Mouse (Mus musculus): ENCODE data around the gene Sprr1b. TPM values are rescaled to one million over a fixed set of nuclear protein-coding genes. Genes with fewer than 3 reads are reported as not detected.

Sprr1b gene
- polyA plus RNA-seq, 1 experiment from 2014 or later = not detected

DNA sequence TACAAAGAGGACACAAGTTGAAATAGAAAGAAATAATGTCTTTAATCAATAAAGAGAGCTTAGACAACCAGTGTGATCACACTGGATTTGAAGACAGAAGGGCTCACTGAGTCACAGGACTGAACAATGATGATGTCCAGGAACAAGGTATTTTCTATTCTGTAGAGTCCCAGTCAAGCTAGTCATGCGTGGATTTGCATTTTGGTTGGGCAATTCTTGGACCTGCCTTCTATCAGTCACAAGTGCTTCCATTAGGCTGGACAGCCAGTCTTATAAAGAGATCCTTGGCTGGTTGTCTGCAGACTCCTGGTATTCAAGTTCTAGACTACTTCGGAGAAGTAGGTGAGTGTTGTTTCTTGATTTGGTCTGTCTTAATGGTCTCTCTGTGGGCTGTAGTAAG, 30.9 kb downstream of the Sprr1b start, which contains the start of gene Sprr2i:
Gene Sprr2i, plus strand, starts transcription at position 301 of the 400 bp plus-strand sequence.
- H3K27ac ChIP-seq (replicated peaks) = no peak within 1 kb of the TSS
- no peak for ATAC-seq (ENCODE audit: low read depth)
- no peak within 1 kb of the TSS for H3K4me3 ChIP-seq
- no peaks in the 10 kb centered on the region for H3K9me3 ChIP-seq
- no peaks in the 10 kb centered on the region for H3K4me1 ChIP-seq (replicated peaks)
- no peaks in the 10 kb centered on the region for H3K27me3 ChIP-seq
- no peak within 1 kb of the TSS for H3K9ac ChIP-seq
- H3K36me3 ChIP-seq = no peaks in the 10 kb centered on the region
- WGBS = 96% methylated on average over 2 of the region's 2 CpGs
- H3K4me2 ChIP-seq = no peak within 1 kb of the TSS

DNA sequence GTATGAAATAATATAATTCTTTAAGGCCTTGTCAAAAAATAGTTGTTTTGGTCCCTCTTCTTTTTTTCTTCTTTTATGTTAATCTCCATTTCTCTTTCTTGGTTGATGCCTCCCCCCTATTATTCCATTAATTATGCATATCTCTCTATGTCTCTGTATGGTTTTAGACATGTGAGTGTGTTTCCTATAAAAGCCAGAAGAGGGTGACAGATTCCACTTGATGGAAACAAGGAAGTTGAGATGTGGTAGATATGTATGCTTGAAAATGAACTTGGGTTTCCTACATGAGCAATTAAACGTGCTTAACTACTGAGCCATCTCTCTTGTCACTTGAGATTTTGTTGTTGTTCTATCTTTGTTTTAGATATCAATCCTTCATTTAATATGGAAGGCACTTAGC, 44.3 kb downstream of the Sprr1b start:
- Histone ChIP-seq H3K4me3 (no peak overlapping the region), H3K4me1 (replicated peaks) (no peaks in the 10 kb centered on the region), H3K4me2 (no peak overlapping the region), H3K36me3 (no peaks in the 10 kb centered on the region), H3K9me3 (no peaks in the 10 kb centered on the region), H3K27me3 (no peaks in the 10 kb centered on the region), H3K9ac (no peak overlapping the region), H3K27ac (replicated peaks) (no peak overlapping the region)
- ATAC-seq (ENCODE audit: low read depth) = no peak
- WGBS = 78% methylated on average over 1 of the region's 1 CpGs

Other genes starting within 250 kb of the Sprr1b start
- not detected in 2 replicates for gene Sprr2a1, start 223.0 kb downstream of the Sprr1b start, polyA plus RNA-seq (2015; fragmentation: Nextera tagmentation; extraction: Ambion mirVana)
- not detected in 2 replicates for gene Sprr2a2, start 222.9 kb downstream of the Sprr1b start, polyA plus RNA-seq (2015; fragmentation: Nextera tagmentation; extraction: Ambion mirVana)
- not detected in 2 replicates for gene Sprr2a3, start 153.4 kb downstream of the Sprr1b start, polyA plus RNA-seq (2015; fragmentation: Nextera tagmentation; extraction: Ambion mirVana)
- not detected in 2 replicates for gene Sprr2b, start 122.2 kb downstream of the Sprr1b start, polyA plus RNA-seq (2015; fragmentation: Nextera tagmentation; extraction: Ambion mirVana)
- gene Sprr2d, start 99.6 kb downstream of the Sprr1b start, polyA plus RNA-seq (2015; fragmentation: Nextera tagmentation; extraction: Ambion mirVana) = not detected in 2 replicates
- gene Sprr2e, start 86.6 kb downstream of the Sprr1b start, polyA plus RNA-seq (2015; fragmentation: Nextera tagmentation; extraction: Ambion mirVana) = not detected in 2 replicates
- gene Sprr2f, start 73.6 kb downstream of the Sprr1b start, polyA plus RNA-seq (2015; fragmentation: Nextera tagmentation; extraction: Ambion mirVana) = not detected in 2 replicates
- not detected in 2 replicates for gene Sprr2h, start 53.1 kb downstream of the Sprr1b start, polyA plus RNA-seq (2015; fragmentation: Nextera tagmentation; extraction: Ambion mirVana)
- not detected in 2 replicates for gene Sprr2i, start 30.8 kb downstream of the Sprr1b start, polyA plus RNA-seq (2015; fragmentation: Nextera tagmentation; extraction: Ambion mirVana)
- not detected in 2 replicates for gene Sprr2j-ps, start 20.7 kb downstream of the Sprr1b start, polyA plus RNA-seq (2015; fragmentation: Nextera tagmentation; extraction: Ambion mirVana)
- gene Gm9774, start 9.4 kb downstream of the Sprr1b start, polyA plus RNA-seq (2015; fragmentation: Nextera tagmentation; extraction: Ambion mirVana) = 9.7 and 14.2 TPM in 2 replicates
- gene Sprr2k, start 6.2 kb downstream of the Sprr1b start, polyA plus RNA-seq (2015; fragmentation: Nextera tagmentation; extraction: Ambion mirVana) = not detected in 2 replicates
- not detected in 2 replicates for gene Sprr3, start 19.9 kb upstream of the Sprr1b start, polyA plus RNA-seq (2015; fragmentation: Nextera tagmentation; extraction: Ambion mirVana)
- gene Sprr1a, start 47.1 kb upstream of the Sprr1b start, polyA plus RNA-seq (2015; fragmentation: Nextera tagmentation; extraction: Ambion mirVana) = not detected in 2 replicates
- gene Sprr4, start 61.7 kb upstream of the Sprr1b start, polyA plus RNA-seq (2015; fragmentation: Nextera tagmentation; extraction: Ambion mirVana) = not detected in 2 replicates
- gene 2310046K23Rik, start 95.7 kb upstream of the Sprr1b start, polyA plus RNA-seq (2015; fragmentation: Nextera tagmentation; extraction: Ambion mirVana) = not detected in 2 replicates
- not detected in 2 replicates for gene Ivl, start 134.9 kb upstream of the Sprr1b start, polyA plus RNA-seq (2015; fragmentation: Nextera tagmentation; extraction: Ambion mirVana)
- gene Smcp, start 150.2 kb upstream of the Sprr1b start, polyA plus RNA-seq (2015; fragmentation: Nextera tagmentation; extraction: Ambion mirVana) = not detected in 2 replicates
- gene 2210017I01Rik, start 168.7 kb upstream of the Sprr1b start, polyA plus RNA-seq (2015; fragmentation: Nextera tagmentation; extraction: Ambion mirVana) = not detected in 2 replicates
- not detected in 2 replicates for gene Lce6a, start 182.9 kb upstream of the Sprr1b start, polyA plus RNA-seq (2015; fragmentation: Nextera tagmentation; extraction: Ambion mirVana)
- not detected in 2 replicates for gene Lce1a1, start 209.5 kb upstream of the Sprr1b start, polyA plus RNA-seq (2015; fragmentation: Nextera tagmentation; extraction: Ambion mirVana)
- not detected in 2 replicates for gene Lce1b, start 218.1 kb upstream of the Sprr1b start, polyA plus RNA-seq (2015; fragmentation: Nextera tagmentation; extraction: Ambion mirVana)
- not detected in 2 replicates for gene Lce1a2, start 231.5 kb upstream of the Sprr1b start, polyA plus RNA-seq (2015; fragmentation: Nextera tagmentation; extraction: Ambion mirVana)
- gene Lce1c, start 240.5 kb upstream of the Sprr1b start, polyA plus RNA-seq (2015; fragmentation: Nextera tagmentation; extraction: Ambion mirVana) = not detected in 2 replicates
- gene Lce1d, start 248.4 kb upstream of the Sprr1b start, polyA plus RNA-seq (2015; fragmentation: Nextera tagmentation; extraction: Ambion mirVana) = not detected in 2 replicates